Mouse (Mus musculus): ENCODE results near the gene Mtln. TPM values are rescaled to one million over a fixed set of nuclear protein-coding genes. Genes with fewer than 3 reads are reported as not detected.

The Mtln gene
- polyA plus RNA-seq (2015; fragmentation: Nextera tagmentation; extraction: Ambion mirVana): 78.4 and 100 TPM in 2 replicates

DNA sequence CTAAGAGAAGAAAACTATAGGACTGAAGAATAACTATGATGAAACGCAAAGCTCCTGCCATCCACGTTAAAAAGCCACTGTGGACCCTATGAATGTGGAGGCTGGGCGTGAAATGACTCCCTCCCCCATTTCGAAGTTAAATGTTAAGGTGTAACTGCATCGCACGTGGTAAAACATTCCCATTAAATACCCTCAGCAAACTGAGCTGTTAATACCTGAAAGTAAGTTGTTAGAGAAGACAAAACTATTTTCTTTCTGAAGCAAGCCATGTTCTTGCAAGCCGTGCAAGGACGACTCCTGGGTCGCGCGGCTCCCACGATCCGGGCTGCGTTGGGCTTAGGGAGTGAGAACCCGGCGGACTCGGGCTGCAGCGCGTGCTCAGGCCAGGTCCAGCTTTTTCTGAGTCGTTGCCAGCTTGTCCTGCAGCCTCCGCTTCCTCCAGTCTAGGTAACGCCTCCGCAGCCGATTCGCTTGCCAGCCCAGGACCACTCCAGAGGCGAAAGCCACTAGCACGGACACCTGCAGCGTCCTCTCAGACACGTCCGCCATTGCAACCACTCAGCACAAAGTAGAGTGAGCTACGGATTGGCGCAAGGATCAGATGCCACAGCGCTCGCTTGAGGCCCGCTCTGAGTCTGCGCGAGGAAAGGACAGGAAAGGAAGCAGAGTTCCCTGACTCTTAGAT is at the start of gene Mtln:
Gene Mtln, minus strand, starts transcription at position 570 of the 685 bp plus-strand sequence.

DNA sequence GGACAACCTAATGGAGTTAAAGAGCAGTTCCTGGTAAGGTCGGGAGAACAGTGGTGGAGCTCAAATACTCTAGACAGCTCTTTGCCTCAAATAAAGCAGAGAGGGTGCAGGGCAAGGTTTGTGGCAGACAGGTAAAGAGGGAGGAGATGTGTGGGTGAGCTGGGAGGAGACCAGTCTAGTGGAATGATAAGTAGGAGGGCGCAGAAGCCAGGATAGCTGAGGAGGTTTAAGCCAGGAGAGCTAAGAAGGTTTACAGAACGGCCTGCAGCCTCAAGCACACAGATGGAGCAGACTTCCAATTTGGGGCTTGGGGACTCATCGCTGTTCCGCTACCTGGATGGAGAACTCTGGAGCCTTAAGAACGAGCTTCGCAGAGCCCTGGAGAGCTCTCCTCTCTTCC is 46.3 kb upstream of the Mtln start, which contains the start of gene Acoxl:
Gene Acoxl, plus strand, starts transcription at position 301 of the 400 bp plus-strand sequence.

GRCm38 (mm10) chr2:127831401-127832102 is 39.3 kb upstream of the Mtln start, which contains the start of gene Bub1:
Gene Bub1, minus strand, starts transcription at chr2:127831865.

GRCm38 (mm10) chr2:127788440-127789116 is 3.7 kb downstream of the Mtln start, which contains the start of gene Nphp1:
Gene Nphp1, minus strand, starts transcription at chr2:127788897.

Other genes with a start within 250 kb of the Mtln start
- gene Zfp661, start 205.4 kb downstream of the Mtln start, polyA plus RNA-seq (2015; fragmentation: Nextera tagmentation; extraction: Ambion mirVana): 4.2 and 4.6 TPM in 2 replicates
- gene Mrps5, start 205.3 kb downstream of the Mtln start, polyA plus RNA-seq (2015; fragmentation: Nextera tagmentation; extraction: Ambion mirVana): 136 and 140 TPM in 2 replicates
- gene Mal, start 135.8 kb downstream of the Mtln start, polyA plus RNA-seq (2015; fragmentation: Nextera tagmentation; extraction: Ambion mirVana): 24.5 and 24.6 TPM in 2 replicates
- 0.39 and 0.45 TPM in 2 replicates for gene Mall, start 62.6 kb downstream of the Mtln start, polyA plus RNA-seq (2015; fragmentation: Nextera tagmentation; extraction: Ambion mirVana)
- gene Nphp1, start 3.6 kb downstream of the Mtln start, polyA plus RNA-seq (2015; fragmentation: Nextera tagmentation; extraction: Ambion mirVana): 13.6 and 13.7 TPM in 2 replicates
- gene Bub1, start 39.4 kb upstream of the Mtln start, polyA plus RNA-seq (2015; fragmentation: Nextera tagmentation; extraction: Ambion mirVana): 2.4 and 3.0 TPM in 2 replicates
- gene Acoxl, start 46.4 kb upstream of the Mtln start, polyA plus RNA-seq (2015; fragmentation: Nextera tagmentation; extraction: Ambion mirVana): 0.09 TPM in 1 of 2 replicates, not detected in the other